Mouse (Mus musculus) erythroblast, embryonic 14.5 days (primary cell): Measurements from ENCODE around the gene Gm37240.

Experiments used
- GATA1 ChIP-seq: IDR thresholded peaks from 2 replicates; pipeline ENCODE4 v1.6.1; 2012; ENCODE audit warnings: low read length, inconsistent platforms, mixed read lengths
- TAL1 ChIP-seq: IDR thresholded peaks from 3 replicates; pipeline ENCODE4 v1.6.1; 2012; ENCODE audit warnings: low read length, inconsistent platforms, mixed read lengths

DNA sequence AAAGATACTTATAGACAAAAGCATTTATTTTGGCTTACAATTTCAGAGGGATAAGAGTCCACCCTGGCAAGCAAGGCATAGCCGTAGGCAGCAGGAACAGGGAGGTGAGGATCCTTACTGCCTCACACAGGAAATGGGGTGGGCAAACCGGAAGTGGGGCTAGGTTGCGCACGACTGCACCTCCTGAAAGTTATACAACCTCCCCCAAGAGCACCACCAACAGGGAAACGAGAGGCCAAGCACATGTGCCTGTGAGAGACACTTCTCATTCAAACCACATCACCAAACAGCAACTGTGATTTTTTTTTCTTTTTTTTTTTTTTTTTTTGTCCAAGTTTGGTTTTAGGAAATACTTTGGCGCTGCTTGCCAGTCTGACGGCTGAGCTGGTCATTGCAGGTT is 19.8 kb upstream of the Gm37240 start:
- TF ChIP-seq GATA1: no peak
- TF ChIP-seq TAL1: no peak
